Mouse (Mus musculus) hematopoietic stem cell, adult 5-6 weeks (primary cell): ENCODE data around the gene Mad1l1. TPM values are rescaled to one million over a fixed set of nuclear protein-coding genes. Genes with fewer than 3 reads are reported as not detected.
A peak's percentile ranks its signal among the peaks of the same experiment; 100 is the strongest.

Source experiments
- ATAC-seq, 2 experiments: fragments of 125-278 bp in 1 of 2; replicated peaks in 1 of 2; 2 replicates each; pipeline ENCODE4 v1.8.0; 2016 to 2017; ENCODE audit warnings: inconsistent platforms in 2 of 2, mild to moderate bottlenecking in 2 of 2, moderate number of reproducible peaks in 2 of 2, low read depth in 1 of 2, moderate TSS enrichment in 1 of 2; ENCODE audit not compliant: low FRiP score in 2 of 2, poor library complexity in 2 of 2, severe bottlenecking in 2 of 2, insufficient read depth in 1 of 2, low TSS enrichment in 1 of 2
- total RNA-seq: library from RNA; stranded (forward); fragments of 172-1452, 232-1000 nt; gene quantifications from 2 replicates; pipeline ENCODE4 v1.2.3, GENCODE M21; 2017

The Mad1l1 gene
- total RNA-seq, 1 experiment from 2014 or later = 70.7 TPM

DNA sequence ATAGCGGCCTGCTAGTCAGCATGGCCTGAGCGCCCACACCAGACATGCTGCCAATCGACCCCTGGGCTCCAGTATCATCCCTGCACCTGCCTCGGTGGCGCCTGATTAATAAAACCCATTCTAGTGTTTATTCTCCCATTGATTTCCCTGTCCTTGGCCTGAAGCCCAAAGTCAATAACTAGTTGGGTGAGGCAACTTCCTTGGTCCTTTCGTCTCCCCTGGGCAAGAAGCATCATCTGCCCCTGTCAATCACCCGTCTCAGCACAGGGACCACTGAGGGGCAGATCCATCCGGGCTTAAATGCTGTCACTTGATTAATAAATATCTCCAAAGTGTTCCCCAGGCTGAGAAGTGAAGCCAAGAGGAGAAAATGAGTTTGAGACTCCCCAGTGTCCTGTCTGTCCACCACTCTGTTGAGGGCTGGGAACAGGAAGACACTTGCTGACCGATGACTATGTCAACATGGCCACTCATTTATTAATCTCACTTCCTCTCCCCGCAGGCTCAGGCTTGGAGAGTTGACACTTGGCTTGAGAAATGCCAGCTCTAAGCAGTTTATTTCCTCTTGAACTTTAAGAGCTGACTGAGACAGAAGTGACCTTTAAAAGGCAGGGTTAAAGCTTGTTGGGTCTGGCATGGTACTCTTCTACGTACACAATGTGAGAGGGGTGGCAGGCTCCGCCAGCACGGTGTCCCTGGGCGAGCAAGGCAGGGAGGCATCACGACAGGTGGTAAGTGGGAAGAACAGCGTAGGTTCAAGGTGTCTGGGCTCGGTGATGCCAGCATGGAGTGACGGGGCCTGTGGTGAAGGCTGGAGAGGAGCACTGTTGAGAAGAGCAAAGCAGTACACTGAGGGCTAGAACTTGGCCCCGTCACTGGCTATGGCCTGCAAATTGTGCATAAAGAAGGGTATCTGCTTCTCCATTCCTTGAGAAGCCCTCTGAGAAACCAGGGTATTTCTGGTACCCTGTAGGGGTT lies 114.3 kb downstream of the Mad1l1 start:
- ATAC-seq = no peak

- ATAC-seq = no peak
Observed at GRCm38 (mm10) chr5:140205991-140206390, 115.4 kb downstream of the Mad1l1 start.

GRCm38 (mm10) chr5:140204465-140204864 lies 116.9 kb downstream of the Mad1l1 start:
- ATAC-seq = no peak

DNA sequence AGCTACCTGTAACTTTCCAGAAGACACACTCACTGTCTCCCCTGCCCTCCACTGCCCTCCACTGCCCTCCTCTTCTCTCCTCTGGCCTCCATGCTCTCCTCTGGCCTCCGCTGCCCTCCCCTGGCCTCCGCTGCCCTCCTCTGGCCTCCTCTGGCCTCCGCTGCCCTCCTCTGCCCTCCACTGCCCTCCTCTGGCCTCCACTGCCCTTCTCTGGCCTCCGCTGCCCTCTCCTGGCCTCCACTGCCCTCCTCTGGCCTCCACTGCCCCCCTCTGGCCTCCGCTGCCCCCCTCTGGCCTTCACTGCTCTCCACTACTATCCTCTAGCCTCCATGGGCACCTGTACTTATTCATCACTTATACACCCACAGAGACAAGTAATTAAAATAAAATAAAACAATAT lies 117.3 kb downstream of the Mad1l1 start:
- no peak for ATAC-seq

DNA sequence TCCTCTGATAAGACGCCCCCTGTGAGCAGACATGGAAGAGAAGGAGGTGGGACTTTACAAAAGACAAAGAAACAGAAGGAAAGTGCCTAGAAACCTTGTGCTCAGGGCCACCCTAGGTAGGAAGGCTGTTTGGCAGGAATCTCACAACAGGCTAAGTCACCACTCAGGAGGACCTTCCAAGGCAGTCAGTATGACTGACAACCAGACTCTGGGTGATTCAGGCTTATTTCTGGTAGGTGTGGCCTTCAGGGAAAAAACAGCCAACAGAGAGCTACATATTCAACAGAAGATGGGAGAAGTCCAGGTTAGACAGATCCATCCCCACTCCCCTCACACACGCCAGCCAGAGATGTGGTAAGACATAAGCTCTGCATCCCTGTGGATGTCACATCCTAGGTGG lies 118.9 kb downstream of the Mad1l1 start:
- no peak for ATAC-seq

DNA sequence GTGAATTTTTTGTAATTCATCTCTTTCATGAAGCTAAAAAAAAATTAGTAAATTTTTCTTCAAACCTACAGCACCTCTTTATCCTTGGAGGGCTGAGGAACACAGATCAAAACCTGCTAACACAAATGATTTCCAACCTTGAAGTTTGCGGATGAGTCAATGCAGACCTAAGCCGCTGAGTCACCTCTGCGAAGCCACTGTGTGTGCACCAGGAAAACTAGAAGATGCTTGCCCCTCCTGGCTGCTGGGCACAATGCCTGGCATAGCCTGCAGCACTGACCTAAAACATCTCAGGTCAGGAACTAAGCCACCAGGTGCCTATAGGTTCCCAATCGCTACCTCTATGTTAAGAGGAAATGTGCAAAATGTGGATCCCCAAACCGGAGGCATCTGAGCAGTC lies 119.8 kb downstream of the Mad1l1 start:
- no peak for ATAC-seq

DNA sequence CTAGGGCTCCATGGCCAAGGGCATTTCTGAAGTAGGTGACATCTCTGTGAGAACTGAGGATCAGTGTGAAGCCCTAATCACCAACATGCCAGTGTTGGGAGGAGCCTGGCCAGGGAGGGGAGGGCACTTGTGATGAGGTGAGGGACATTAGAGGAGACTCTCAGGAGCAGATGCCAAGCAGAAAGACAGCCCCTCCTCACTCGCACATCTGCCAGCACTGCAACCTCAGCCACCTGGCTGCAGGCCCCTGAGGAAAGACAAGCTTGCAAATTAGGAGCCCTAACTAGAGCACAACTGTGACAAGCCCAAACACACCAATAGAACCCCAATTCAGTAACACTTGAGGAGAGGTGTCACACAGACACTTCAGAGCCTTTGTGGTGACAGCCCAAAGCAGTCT lies 120.2 kb downstream of the Mad1l1 start:
- ATAC-seq = no peak

DNA sequence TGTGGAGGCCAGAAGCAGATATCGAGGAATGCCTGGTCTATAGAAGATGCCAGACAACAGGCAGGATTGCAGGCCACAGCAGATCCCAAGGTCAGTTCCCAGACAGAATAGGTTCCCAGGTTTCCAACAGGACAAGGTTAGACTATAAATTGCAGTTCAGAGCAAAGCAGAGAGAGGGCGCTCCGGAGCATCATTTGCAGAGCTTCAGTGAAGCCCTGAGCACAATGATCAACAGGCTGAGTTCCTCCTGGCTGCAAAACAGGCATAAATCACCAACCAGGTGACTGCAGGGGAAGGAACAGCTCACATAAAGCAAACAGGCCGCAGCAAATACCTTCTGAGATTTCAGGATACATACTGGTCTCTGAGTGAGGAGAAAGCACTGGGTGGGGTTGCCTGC lies 123.6 kb downstream of the Mad1l1 start:
- peak; percentile 71 to 77 for ATAC-seq

DNA sequence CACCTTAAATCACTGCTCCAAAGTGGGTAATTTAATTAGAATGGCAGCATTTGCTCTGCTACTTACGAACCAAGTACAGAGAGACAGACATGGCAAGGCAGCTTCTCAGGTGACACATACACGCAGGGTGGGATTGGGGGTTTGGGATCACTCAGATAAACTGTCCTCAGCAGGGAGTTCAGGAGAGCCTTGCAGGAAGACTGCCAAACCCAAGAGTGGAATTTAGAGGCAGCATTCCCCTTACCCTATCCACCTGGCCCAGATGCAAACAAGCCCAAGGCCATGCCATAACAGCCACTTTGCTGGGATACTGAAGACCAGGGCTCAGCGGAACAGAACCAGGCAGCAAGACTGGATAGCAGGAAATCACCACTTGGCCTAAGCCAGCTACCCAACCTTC lies 124.9 kb downstream of the Mad1l1 start:
- ATAC-seq = no peak

DNA sequence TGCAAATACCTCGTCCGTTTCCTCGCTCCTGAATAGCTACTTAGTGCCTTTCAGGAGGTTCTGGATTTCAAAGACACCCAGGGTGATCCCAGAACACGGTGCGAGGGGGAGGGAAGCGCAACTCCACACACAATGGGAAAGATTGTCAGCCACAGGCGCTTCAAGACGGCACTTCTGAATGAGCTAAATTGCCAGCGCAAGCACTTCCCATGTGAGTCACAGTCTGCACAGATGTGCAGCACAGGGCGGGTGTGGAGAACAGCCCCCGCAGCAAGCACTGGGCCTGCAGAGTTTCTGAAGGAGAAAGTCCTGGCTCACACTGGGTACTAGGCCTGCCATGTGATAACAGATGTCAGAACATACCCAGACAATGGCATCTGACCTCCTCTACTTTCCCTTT lies 127.2 kb downstream of the Mad1l1 start:
- no peak for ATAC-seq

DNA sequence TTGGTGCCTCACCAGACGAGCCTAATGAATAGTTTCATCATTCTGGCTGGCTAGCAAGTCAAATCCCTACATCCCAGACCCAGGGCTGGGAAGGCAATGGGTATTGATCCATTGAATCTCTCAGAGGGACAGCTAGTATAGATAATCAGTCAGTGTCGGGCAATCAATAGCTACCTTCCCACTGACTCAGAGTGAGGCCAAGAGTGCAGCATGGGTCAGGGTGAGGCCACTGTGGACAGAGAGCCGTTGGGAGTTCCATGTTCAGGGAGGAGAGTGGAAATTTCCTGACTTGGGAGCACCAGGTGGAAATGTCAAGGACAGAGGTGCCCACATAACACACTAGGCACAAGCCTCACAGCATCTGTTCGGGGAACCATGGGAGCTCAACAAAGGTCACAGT lies 129.8 kb downstream of the Mad1l1 start:
- no peak for ATAC-seq

GRCm38 (mm10) chr5:140186351-140186750 lies 135.0 kb downstream of the Mad1l1 start:
- ATAC-seq = no peak

GRCm38 (mm10) chr5:140185757-140186156 lies 135.6 kb downstream of the Mad1l1 start:
- ATAC-seq = 0 out of 4 replicates have a peak, but pooled peaks of 1 of the 2 experiments have one; percentile 14

- no peak for ATAC-seq
Observed at GRCm38 (mm10) chr5:140183387-140183786, 138.0 kb downstream of the Mad1l1 start.

- no peak for ATAC-seq
Observed at GRCm38 (mm10) chr5:140182351-140182750, 139.0 kb downstream of the Mad1l1 start.

- no peak for ATAC-seq
Observed at GRCm38 (mm10) chr5:140180016-140180415, 141.3 kb downstream of the Mad1l1 start.

DNA sequence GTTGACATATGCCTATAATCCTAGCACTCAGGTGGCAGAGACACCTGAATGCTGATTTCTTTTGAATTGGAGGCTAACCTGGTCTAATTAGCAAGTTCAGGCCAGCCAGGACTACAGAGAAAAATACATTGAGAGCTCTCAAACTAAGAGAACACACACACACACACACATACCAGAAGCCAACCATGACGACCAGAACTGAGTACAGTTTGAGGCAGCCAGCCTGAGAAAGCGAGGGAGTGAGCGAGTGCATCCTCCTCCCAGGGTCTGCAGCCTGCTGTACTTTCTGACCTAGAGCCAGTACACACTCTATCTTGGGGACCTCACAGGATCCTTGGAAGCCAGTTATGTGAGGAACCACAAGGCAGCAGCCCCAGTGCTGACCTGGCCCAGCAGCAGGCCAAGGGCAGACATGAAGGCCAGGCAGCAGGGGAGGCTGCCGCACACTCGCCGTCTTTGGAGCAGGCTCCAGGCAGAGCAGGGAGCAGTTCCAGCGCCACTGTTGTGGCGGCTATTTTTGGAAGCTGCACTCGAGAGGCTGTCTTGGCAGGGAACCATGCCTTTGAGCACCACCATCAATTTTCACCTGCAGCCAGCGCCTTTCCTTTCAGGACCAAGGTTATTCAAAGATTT lies 143.2 kb downstream of the Mad1l1 start:
- ATAC-seq = no peak

GRCm38 (mm10) chr5:140177582-140177981 lies 143.8 kb downstream of the Mad1l1 start:
- no peak for ATAC-seq
